10 mouse cellular contexts compared by ENCODE assay signal in the genomic region with DNA sequence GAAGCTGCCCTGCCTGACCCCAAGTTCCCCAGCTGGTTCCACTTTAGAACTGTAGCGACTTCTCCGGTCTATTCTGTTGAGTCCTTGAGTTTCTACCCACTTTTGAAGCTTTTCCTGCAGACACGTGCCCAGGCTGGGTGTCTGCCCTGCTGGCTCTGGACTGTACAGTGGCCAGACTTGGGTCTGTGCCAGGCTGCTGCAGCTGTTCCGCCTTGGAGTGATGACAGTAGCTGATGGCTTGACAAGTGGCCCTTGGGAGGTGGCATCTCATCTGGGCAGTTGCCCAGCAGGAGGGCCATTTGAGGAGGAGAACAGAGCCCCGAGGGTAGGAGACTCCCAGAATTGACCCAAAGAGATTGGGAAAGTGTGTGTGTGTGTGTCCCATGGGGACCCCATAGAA. TPM values are rescaled to one million over a fixed set of nuclear protein-coding genes. Genes with fewer than 3 reads are reported as not detected.
DNase-seq lines count a peak whose midpoint lies in the region; ATAC-seq and TF ChIP-seq lines count a peak whose summit lies in the region.
"Had no signal": no experiment of that assay in that cellular context is flagged by ENCODE, and none has a peak within 500 bp of the region (broad histone marks: within the 10 kb centered on the region; RNA-seq: fewer than 3 reads in every experiment).

No protein-coding gene starts in this region.

- no peak for TF ChIP-seq CTCF in hindbrain, postnatal 0 days (IDR thresholded peaks at IDR 0.05; ENCODE audit: low read depth)

- no peak overlapping the region for H3K4me3 ChIP-seq in hindbrain, postnatal 0 days (ENCODE audit: low read length)
- H3K4me3 ChIP-seq in hindbrain, embryonic 11.5 days (ENCODE audit: low read depth, low read length), result no peak overlapping the region
- no peak overlapping the region for H3K4me3 ChIP-seq in midbrain, embryonic 14.5 days (replicated peaks; ENCODE audit: low read depth, low read length)
- H3K4me3 ChIP-seq: neural tube, embryonic 15.5 days had no signal

- H3K27me3 ChIP-seq in hindbrain, postnatal 0 days (ENCODE audit: insufficient read depth, low read length), result no peaks in the 10 kb centered on the region
- no peaks in the 10 kb centered on the region for H3K27me3 ChIP-seq in hindbrain, embryonic 11.5 days (ENCODE audit: control insufficient read depth, insufficient read depth, low read length)
- H3K27me3 ChIP-seq in midbrain, embryonic 14.5 days (ENCODE audit: control insufficient read depth, insufficient read depth, low read length), result no peaks in the 10 kb centered on the region

- H3K4me1 ChIP-seq in hindbrain, postnatal 0 days (ENCODE audit: insufficient read depth, low read length), result peaks cover 18% of the 10 kb centered on the region; the same call in 1 of the 2 replicates
- H3K4me1 ChIP-seq in hindbrain, embryonic 11.5 days (replicated peaks; ENCODE audit: control insufficient read depth, insufficient read depth, low read length), result no peaks in the 10 kb centered on the region
- no peaks in the 10 kb centered on the region for H3K4me1 ChIP-seq in midbrain, embryonic 14.5 days (ENCODE audit: control insufficient read depth, insufficient read depth, low read length)
- H3K4me1 ChIP-seq: neural tube, embryonic 15.5 days had no signal

- ATAC-seq in hindbrain, postnatal 0 days, result peak; percentile 70
- no peak for ATAC-seq in hindbrain, embryonic 11.5 days (ENCODE audit: low FRiP score)
- no peak for ATAC-seq in midbrain, embryonic 14.5 days (ENCODE audit: low FRiP score, low TSS enrichment)

- no peaks in the 10 kb centered on the region for H3K36me3 ChIP-seq in hindbrain, postnatal 0 days (ENCODE audit: insufficient read depth, low read length)
- H3K36me3 ChIP-seq in hindbrain, embryonic 11.5 days (ENCODE audit: control insufficient read depth, insufficient read depth, low read length), result no peaks in the 10 kb centered on the region
- no peaks in the 10 kb centered on the region for H3K36me3 ChIP-seq in midbrain, embryonic 14.5 days (ENCODE audit: control insufficient read depth, insufficient read depth, low read length)
- H3K36me3 ChIP-seq: neural tube, embryonic 15.5 days had no signal

- intact Hi-C loops in heart, postnatal 10 days (cut with DNase I), result no loop called here

- H3K9ac ChIP-seq in hindbrain, postnatal 0 days (replicated peaks; ENCODE audit: low read length), result no peak overlapping the region
- no peak overlapping the region for H3K9ac ChIP-seq in hindbrain, embryonic 11.5 days (ENCODE audit: low read depth, low read length)
- no peak overlapping the region for H3K9ac ChIP-seq in midbrain, embryonic 14.5 days (replicated peaks; ENCODE audit: low read length)
- H3K9ac ChIP-seq: neural tube, embryonic 15.5 days had no signal

- no peaks in the 10 kb centered on the region for H3K9me3 ChIP-seq in hindbrain, postnatal 0 days (ENCODE audit: low read length)
- no peaks in the 10 kb centered on the region for H3K9me3 ChIP-seq in hindbrain, embryonic 11.5 days (ENCODE audit: control insufficient read depth, low read length)
- no peaks in the 10 kb centered on the region for H3K9me3 ChIP-seq in midbrain, embryonic 14.5 days (ENCODE audit: control insufficient read depth, low read length)
- H3K9me3 ChIP-seq: neural tube, embryonic 15.5 days had no signal

- 28% methylated on average over 5 of the region's 5 CpGs for WGBS in hindbrain, postnatal 0 days
- WGBS in hindbrain, embryonic 11.5 days, result 75% methylated on average over 5 of the region's 5 CpGs
- WGBS in midbrain, embryonic 14.5 days, result 66% methylated on average over 5 of the region's 5 CpGs

- H3K4me2 ChIP-seq in hindbrain, postnatal 0 days (ENCODE audit: low read depth, low read length), result no peak overlapping the region
- no peak overlapping the region for H3K4me2 ChIP-seq in hindbrain, embryonic 11.5 days (replicated peaks; ENCODE audit: low read depth, low read length)
- H3K4me2 ChIP-seq in midbrain, embryonic 14.5 days (ENCODE audit: low read length), result no peak overlapping the region
- H3K4me2 ChIP-seq: neural tube, embryonic 15.5 days had no signal

- DNase-seq in hindbrain, postnatal 0 days (ENCODE audit: low spot score), result peak; percentile 62
- DNase-seq in hindbrain, embryonic 11.5 days (ENCODE audit: low spot score), result no peak
- peak; percentile 11 for DNase-seq in Muller cell, postnatal 12 days (ENCODE audit: inconsistent ontology term)
- peak; percentile 45 for DNase-seq in brain, adult 2 months (ENCODE audit: low read depth, low spot score)
- peak; percentile 72 to 78 for DNase-seq in heart, postnatal 10 days
- no peak for DNase-seq in thymus, postnatal 10 days (ENCODE audit: low spot score in 2 of 2)
- no peak for DNase-seq in midbrain, embryonic 14.5 days
- no peak for DNase-seq in urinary bladder, postnatal 25 days (ENCODE audit: low spot score)

- no peak overlapping the region; the same call in 1 of the 2 replicates for H3K27ac ChIP-seq in hindbrain, postnatal 0 days
- H3K27ac ChIP-seq in hindbrain, embryonic 11.5 days (ENCODE audit: low read depth, low read length), result no peak overlapping the region
- no peak overlapping the region for H3K27ac ChIP-seq in midbrain, embryonic 14.5 days (replicated peaks; ENCODE audit: low read depth, low read length)
- H3K27ac ChIP-seq: neural tube, embryonic 15.5 days had no signal

RNA-seq across cellular contexts. Expression of a gene that starts 6.8 kb away (rescaled TPM):
- 31.4 and 48.3 TPM in 2 replicates for total RNA-seq in hindbrain, postnatal 0 days (2014; rRNA removed)
- 13.5 and 14.2 TPM in 2 replicates for polyA plus RNA-seq in hindbrain, postnatal 0 days (2015; fragmentation: Nextera tagmentation; extraction: Ambion mirVana)
- polyA plus RNA-seq in hindbrain, embryonic 11.5 days (2014; fragmentation: Nextera tagmentation; extraction: Ambion mirVana), result 4.2 and 4.8 TPM in 2 replicates
- under 1 TPM in 1 of 2 experiments, not detected in 1; 0.14 TPM for total RNA-seq in heart, postnatal 10 days (2021)
- polyA plus RNA-seq in midbrain, embryonic 14.5 days (2014; fragmentation: Nextera tagmentation; extraction: Ambion mirVana), result 16.5 and 16.9 TPM in 2 replicates
- polyA plus RNA-seq: urinary bladder, adult 2 months had no signal

RNA-seq across cellular contexts. Expression of a gene that starts 47.6 kb away (rescaled TPM):
- 13.4 TPM in 2 replicates for total RNA-seq in hindbrain, postnatal 0 days (2014; rRNA removed)
- 3.2 and 3.3 TPM in 2 replicates for polyA plus RNA-seq in hindbrain, postnatal 0 days (2015; fragmentation: Nextera tagmentation; extraction: Ambion mirVana)
- 30.7 and 32.8 TPM in 2 replicates for polyA plus RNA-seq in hindbrain, embryonic 11.5 days (2014; fragmentation: Nextera tagmentation; extraction: Ambion mirVana)
- total RNA-seq in heart, postnatal 10 days (2021), result 1 to 10 TPM; 4.3 to 5.6 TPM
- 10.2 and 13.5 TPM in 2 replicates for polyA plus RNA-seq in midbrain, embryonic 14.5 days (2014; fragmentation: Nextera tagmentation; extraction: Ambion mirVana)

Comparison
In these comparisons a context has a peak if more than half of its experiments do, and no peak if none do; other contexts are left out.
1. DNase-seq: peak in hindbrain, postnatal 0 days (single experiment), Muller cell, postnatal 12 days (single experiment), brain, adult 2 months (single experiment) and heart, postnatal 10 days (2 of 2); none in hindbrain, embryonic 11.5 days (single experiment), thymus, postnatal 10 days (0 of 2), midbrain, embryonic 14.5 days (single experiment) and urinary bladder, postnatal 25 days (single experiment).